Mouse (Mus musculus): ENCODE measurements at regions not wholly inside any gene's neighbourhood (a gene's known extent, or its start where the extent isn't known, plus 50 kb on each side); places are given as distances from the start of the nearest gene placed in this dataset.
A peak's percentile ranks its signal among the peaks of the same experiment; 100 is the strongest.
"Not testable (repeated sequence)": the region's sequence is repeated elsewhere in the genome, so short reads cannot be mapped to it uniquely, and the experiment has no call there.

DNA sequence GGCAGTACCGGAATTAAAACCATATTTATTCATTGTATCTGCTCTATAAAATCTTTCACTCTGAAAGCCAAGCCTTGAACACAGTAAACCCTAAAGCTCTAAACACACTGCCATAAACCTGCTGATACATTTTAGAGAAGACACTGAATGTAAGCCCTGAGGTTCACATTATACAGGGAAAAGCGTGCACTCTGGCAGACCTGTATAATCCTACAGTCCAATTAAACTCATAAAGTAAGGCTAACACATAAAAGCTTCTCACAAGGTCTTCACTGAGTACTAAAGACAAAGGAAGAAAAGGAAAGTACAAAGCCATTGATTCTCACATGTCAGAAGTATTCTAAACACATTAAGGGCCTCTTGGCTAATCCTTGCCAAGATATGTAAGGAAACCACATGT lies 302.8 kb downstream of the Cylc2 start:
- no peak for DNase-seq (ENCODE audit: low spot score in 2 of 2)

DNA sequence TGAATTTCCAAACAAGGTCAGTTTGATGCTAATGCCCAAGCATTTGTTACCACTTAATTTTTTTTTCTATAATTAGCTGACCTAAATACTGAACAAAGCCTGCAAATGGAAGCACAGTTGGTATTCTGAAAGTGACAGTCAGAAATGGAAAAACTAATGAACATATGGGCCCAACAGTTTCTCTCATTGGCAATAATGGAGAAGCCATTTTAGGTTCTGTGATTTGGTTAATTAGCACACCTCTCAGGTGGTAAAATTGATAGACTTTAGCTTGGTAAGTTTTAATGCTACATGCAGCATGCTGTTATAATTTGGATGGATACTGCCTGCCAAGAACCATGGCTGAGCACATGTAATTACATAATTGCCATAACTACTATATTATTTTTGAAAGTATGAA lies 303.3 kb downstream of the Cylc2 start:
- DNase-seq (ENCODE audit: low spot score in 2 of 2) = no peak

DNA sequence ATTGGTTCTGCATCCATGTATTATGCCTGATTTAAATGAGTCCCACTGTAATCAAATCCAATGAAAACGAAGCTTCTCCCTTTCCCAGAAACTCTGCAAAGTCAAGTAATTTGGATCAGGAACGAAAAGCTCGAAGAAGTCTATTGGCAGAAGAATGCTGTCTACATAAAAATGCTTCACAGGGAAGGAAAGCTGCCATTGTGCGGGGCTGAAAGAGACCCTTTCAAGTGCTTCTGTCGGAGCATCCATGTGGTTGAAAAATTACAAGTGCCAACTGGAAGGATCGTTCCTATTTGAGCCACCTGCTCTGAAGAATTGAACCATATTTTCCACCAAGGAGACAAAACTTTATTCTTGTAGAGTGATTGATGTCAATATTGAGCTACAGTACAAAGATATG lies 328.9 kb downstream of the Cylc2 start:
- DNase-seq (ENCODE audit: low spot score in 2 of 2) = no peak

DNA sequence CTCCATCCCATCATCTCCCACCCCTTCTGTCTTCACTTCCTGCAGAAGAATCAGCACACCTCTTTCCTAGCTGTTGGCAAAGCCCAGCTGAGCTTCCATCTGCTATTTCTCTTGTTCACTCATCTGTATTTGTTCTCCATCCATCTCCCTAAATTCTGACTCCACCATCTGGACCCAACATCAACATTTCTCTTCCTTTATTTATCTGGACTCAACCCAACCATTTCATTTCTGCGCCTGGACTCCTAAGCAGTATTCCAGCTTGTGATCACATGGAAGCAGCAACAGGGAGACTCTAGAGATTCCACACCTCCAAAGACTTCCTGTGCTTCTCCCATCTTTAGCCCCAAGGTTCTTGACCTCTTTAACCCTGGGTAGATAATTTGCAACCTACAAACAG lies 343.2 kb downstream of the Cylc2 start:
- DNase-seq (ENCODE audit: low spot score in 2 of 2) = no peak

DNA sequence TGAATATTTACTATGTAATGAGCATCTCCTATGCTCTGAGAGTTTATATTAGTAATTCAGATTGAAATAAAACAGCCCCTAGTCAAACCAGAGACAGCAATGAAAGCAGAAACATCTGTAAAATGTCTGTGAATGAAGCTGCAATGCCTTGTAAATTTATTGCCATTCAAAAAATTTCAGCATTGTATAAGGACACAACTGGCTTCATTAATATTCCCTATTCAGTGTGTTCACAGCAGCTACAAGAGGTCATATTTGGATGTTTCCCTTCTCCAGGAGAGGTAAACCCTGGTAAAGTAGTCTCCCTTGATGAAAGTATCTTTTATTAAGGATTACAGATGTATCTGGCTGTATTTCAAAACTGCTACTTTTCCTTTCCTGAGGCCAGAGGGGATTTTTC lies 343.6 kb downstream of the Cylc2 start:
- DNase-seq (ENCODE audit: low spot score in 2 of 2) = no peak

DNA sequence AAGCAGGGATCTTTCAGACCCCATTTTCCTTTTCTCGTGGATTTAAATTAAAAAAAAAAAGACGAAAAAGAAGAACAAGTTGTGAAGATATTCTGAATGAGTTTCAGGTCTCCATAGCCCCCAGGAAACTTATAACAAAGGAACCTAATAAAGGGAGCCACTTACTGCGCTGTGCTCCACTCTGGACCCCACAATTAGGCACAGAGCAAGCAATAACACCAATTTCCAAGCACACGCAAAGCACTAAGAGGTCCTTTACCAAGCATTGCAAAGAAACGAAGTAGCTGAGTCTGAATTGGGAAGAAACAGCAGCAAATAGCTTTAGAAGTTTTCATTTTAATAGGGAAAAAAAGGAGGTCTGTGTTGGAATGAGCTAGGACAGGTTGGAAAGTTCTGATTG lies 345.9 kb downstream of the Cylc2 start:
- DNase-seq (ENCODE audit: low spot score in 2 of 2) = no peak

DNA sequence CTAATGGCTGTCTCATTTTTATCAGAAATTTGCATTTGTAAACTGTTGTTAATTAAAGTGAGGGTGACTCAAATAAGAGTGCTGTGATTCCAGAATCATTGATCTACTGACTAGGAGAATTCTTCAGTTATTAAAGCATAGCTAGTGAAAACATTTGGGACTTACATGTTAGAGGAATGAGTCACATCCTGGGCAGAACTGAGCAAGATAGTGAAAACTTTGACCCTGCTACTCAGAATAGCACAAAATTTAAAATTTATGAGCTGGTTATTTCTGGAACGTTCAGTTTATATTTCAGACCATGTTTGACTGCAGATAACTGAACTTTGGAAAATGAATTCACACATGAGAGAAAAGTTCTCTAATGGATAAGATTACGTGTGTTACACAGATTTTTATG lies 360.0 kb downstream of the Cylc2 start:
- DNase-seq (ENCODE audit: low spot score in 2 of 2) = no peak

DNA sequence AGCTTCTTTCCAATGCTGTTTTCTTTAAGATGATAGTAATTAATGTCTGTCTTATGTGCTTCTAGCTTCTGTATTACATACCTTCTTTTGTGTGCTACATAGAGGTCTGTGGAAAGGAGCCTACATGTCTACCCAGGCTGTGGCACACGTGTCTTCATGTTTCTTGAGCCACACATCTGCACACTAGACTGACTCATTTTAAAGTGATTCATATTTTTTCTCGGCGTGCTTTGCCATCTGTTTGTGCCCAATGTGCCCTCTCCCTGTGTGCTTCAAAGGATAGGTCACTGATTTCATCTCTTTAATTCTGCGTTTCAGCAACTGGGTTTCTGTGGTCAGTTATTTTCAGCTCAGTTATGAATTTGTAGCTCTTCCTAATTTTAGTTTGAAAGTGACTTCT lies 377.6 kb downstream of the Cylc2 start:
- DNase-seq (ENCODE audit: low spot score in 2 of 2) = no peak

DNA sequence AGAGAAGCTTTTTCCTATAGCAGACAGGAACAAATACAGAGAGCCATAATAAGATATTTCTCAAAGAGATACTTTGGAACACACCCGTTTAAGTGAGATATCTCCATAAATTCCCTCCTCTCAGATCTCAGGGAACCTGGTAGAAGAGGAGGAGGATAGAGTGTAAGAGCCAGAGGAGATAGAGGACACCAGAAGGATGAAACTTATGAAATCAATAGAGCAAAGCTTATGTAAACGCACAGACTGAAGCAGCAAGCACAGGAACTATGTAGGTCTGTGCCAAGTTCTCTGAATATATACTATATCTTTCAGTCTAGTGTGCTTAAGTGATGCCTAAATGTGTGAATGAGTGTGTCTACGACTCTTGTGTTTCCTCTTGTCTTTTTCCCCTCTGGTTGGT lies 381.4 kb downstream of the Cylc2 start:
- no peak for DNase-seq (ENCODE audit: low spot score in 2 of 2)

DNA sequence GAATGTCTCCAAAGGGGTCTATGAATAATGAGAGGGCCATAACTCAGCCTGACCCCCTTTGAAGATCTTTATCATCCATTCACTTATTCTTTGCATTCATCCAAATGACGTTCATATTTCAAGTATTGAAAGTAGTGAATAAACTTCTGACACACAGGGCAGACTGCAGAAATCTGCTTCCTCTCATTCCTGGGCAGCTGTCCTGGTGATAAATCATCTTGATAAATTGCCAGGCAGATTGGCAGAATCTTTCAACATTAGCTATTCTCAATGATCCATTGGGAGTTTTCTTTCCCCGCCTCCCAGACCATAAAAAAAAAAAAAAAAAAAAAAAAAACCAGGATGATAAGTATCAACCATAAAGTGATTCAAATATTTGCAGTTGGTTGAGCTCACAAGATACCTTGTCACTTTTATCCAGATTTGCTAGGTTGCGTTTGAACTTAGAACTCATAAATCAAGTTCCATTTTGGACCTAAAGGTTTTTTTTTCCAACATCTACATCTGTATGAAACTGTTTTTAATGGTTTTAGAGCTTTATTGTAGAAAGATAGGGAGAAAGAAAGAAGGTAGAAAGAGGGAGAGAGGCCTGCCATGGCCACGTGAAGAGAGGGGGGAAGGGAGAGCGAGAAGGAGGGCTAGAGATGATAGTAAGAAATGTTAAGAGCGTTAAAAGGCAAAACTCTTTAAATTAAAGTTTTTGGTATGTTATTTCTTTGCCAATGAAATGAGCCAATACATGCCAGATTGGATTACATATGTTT lies 383.7 kb downstream of the Cylc2 start:
- DNase-seq (ENCODE audit: low spot score in 2 of 2) = no peak

DNA sequence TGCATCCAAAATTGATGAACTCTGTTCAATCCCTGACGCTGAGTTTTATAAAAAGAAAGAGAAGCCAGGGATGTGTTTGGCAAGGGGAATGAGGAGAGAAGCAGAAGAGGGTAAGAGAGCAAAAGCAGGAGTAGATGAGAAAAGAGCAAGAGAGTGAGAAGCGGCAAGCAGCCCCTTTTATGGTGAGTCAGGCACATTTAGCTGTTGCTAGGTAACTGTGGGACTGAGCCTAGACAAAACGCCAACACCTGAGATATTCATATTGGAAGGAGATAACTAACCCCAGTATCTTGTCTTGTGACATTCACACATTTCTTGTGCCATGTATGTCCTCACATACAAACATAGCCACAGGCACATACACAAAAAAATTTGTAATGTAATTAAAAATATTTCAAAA lies 410.8 kb downstream of the Cylc2 start:
- no peak for DNase-seq (ENCODE audit: low spot score in 2 of 2)

DNA sequence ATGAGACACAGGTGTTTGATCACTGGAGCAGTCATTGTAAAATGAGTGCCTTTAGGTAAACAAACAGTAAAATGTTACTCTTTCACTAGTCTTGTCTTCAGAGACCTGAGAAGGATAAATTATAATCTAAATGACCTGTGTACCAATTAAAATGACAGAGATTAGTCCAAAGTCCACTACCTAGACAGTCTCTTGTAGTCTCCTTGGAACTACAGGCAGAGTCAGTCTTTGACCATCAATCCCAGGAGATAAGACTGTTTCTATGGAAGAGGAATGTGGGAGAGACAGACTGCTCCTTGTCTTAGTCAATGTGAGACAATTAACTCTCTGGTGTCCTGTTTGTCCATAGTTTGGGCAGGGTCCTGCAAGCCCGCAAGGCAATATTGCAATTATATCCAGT lies 417.0 kb downstream of the Cylc2 start:
- no peak for DNase-seq (ENCODE audit: low spot score in 2 of 2)

DNA sequence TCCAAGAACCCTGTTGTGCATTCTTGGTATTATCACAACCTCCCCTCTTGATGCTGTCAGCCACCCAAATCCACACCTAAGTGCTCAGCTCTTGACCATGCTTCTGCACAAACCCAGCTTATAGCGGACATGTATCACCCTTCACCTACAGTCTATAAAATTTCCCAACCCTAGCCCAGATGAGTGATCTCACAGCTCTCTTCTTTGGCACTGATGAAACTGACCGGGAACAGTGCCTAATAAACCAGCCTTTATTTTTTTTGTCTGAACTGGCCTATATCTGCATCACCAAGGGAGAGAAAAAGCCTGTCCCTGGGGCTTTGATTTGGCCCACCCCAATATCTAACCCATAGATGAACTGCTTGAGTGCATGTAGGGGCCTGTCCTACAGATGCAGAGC lies 440.8 kb downstream of the Cylc2 start:
- DNase-seq (ENCODE audit: low spot score in 2 of 2) = no peak

DNA sequence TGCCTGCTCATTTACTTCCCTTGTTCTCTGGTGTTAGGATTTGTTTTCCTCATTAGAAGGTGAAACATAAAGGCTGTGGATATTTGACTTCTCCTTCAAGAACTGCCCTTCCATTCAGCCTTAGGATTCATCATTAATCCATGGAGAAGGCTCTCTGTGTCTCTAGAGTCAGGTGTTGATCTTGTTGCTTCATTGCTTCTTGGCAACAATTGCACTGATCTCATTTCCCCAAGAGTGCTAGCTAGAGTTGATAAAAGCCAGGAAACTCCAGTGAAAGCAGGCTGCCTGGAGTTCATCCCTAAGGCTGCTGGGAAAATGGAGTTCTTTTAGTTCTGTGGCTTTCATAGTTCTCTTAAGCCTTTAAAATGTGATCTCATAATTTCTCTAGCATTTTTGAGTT lies 441.8 kb downstream of the Cylc2 start:
- no peak for DNase-seq (ENCODE audit: low spot score in 2 of 2)

DNA sequence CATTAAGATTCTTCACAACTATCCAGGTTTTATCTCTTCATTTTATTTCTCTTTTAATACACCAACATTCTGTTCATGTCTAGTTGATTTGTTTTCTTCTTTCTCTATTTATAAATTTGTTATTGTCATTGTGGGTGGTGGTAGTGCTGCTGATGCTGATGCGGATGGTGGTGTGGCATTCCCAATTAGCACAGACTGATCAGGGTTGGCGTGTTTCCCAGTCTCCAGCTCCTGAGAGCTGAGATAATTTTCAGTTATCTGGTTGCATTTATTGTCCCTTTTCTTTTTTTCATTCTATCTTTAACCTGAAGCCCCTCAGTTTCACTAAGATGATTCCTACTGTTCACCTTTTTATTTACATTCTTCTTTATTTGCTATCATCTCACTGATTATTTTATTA lies 455.0 kb downstream of the Cylc2 start:
- DNase-seq (ENCODE audit: low spot score in 2 of 2) = peak in 1 of 2 experiments; percentile 8

DNA sequence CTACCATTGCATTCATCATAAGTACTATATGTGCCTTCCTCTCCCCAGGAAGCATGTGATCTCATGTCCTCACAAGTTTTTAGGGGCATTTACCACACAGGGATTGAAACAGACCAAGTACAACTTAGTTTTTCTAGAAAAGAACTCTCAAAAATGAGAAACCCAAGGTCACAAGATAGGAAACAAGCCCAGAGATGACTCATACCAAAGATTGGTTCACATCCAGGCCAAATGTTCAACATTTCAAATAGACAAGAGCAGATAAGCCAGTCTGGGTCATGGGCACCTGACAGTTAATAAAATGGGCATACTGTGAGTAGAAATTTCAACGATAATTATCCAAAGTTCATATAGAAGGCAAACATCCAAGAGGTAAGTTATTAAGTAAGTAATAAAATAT lies 457.9 kb downstream of the Cylc2 start:
- no peak for DNase-seq (ENCODE audit: low spot score in 2 of 2)

DNA sequence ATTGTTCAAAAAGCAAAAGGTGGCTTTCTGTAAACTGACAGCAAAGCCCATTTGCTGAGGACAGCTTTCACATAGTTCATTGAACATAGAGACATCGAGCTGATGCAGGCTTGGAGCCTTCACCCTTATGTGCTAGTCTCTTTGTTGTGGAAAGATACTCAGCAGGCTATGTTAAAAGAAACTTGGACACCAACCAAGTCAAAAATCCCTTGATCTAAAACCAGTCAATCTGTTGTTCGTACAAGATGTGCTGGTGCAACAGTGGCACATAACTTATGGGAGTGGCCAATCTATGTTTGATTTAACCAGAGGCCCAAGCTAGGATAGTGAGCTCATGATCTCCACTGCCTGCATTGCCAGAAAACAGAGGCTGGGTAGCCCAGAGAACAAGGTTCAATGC lies 462.6 kb downstream of the Cylc2 start:
- no peak for DNase-seq (ENCODE audit: low spot score in 2 of 2)

DNA sequence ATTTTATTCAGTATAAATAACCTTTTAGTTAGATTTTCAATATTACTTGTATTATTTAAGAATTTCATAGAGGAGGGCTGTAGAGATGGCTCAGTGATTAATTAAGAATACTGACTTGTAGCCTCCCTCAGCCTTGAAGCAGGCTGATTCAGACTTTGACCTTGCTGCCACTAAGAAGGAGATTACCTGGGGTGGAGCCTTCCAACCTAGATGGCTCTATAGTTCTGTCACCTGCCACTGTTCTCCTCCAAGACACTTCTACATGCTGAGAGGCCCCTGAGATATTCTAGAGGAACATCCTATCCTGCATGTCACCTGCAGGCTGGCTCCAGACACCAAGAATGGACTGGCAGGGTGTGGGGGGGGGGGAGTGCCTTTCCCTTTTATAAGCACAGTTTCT lies 466.9 kb downstream of the Cylc2 start:
- DNase-seq (ENCODE audit: low spot score in 2 of 2) = not testable (repeated sequence)

DNA sequence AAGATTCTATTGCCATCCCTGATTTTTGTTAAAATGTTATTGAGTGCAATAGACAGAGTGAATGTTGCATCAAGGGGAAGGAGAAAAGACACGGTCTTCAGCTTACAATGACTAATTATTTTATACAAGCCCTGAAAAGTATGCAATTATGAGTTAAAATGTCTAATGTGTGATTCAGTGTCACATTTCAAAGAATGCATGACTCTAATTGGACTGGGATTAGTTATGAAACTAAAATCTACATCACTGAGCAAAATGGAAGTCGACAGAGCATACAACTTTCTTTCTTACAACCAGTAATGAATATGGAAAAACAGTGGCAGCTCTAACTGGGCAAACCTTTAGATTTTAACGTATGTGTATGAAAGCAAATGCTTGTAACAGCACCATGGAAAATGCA lies 470.2 kb downstream of the Cylc2 start:
- no peak for DNase-seq (ENCODE audit: low spot score in 2 of 2)
